Mouse (Mus musculus): ENCODE results near the gene Bag3. TPM values are rescaled to one million over a fixed set of nuclear protein-coding genes. Genes with fewer than 3 reads are reported as not detected.

The Bag3 gene
- polyA plus RNA-seq, 1 experiment from 2014 or later = 2.6 TPM

GRCm38 (mm10) chr7:128592118-128592935 is 68.9 kb downstream of the Bag3 start:
- H3K27ac ChIP-seq (replicated peaks) = peak overlapping the region; percentile 85
- H3K9me3 ChIP-seq (replicated peaks) = no peaks in the 10 kb centered on the region
- no peak; the same call in 1 of the 2 replicates for ATAC-seq (ENCODE audit: low FRiP score)
- peak overlapping the region; percentile 28 for H3K4me3 ChIP-seq (replicated peaks)
- WGBS = 3% methylated on average over 21 of the region's 21 CpGs
- peak overlapping the region; percentile 56 for H3K4me2 ChIP-seq
- H3K27me3 ChIP-seq (replicated peaks) = no peaks in the 10 kb centered on the region
- peaks cover 28% of the 10 kb centered on the region for H3K4me1 ChIP-seq
- no peak overlapping the region for H3K9ac ChIP-seq (replicated peaks)
- H3K36me3 ChIP-seq = no peaks in the 10 kb centered on the region

- H3K9me3 ChIP-seq (replicated peaks) = no peaks in the 10 kb centered on the region
- H3K4me3 ChIP-seq (replicated peaks) = peak overlapping the region; percentile 28
- H3K4me2 ChIP-seq = peak overlapping the region; percentile 56
- peak; percentile 36; the same call in 1 of the 2 replicates for ATAC-seq (ENCODE audit: low FRiP score)
- H3K36me3 ChIP-seq = no peaks in the 10 kb centered on the region
- WGBS = 4% methylated on average over 6 of the region's 6 CpGs
- H3K9ac ChIP-seq (replicated peaks) = no peak overlapping the region
- no peaks in the 10 kb centered on the region for H3K27me3 ChIP-seq (replicated peaks)
- peak overlapping the region; percentile 85 for H3K27ac ChIP-seq (replicated peaks)
- H3K4me1 ChIP-seq = peaks cover 28% of the 10 kb centered on the region
Measured at GRCm38 (mm10) chr7:128592936-128593241, 69.5 kb downstream of the Bag3 start.

- WGBS = 98% methylated on average over 2 of the region's 2 CpGs
- no peak for ATAC-seq (ENCODE audit: low FRiP score)
- Histone ChIP-seq H3K9me3 (replicated peaks) (no peaks in the 10 kb centered on the region), H3K4me3 (replicated peaks) (no peak overlapping the region), H3K9ac (replicated peaks) (no peak overlapping the region), H3K27ac (replicated peaks) (no peak overlapping the region), H3K4me1 (peaks cover 22% of the 10 kb centered on the region), H3K36me3 (no peaks in the 10 kb centered on the region), H3K27me3 (replicated peaks) (no peaks in the 10 kb centered on the region), H3K4me2 (no peak overlapping the region)
Measured at GRCm38 (mm10) chr7:128596274-128596673, 72.9 kb downstream of the Bag3 start.

Small RNA genes within 50 kb of the gene (microRNA-seq; reads per million reads assigned to microRNA genes)
- gene Gm24365 = not detected

Other genes starting within 250 kb of the Bag3 start
- gene BC017158, start 225.4 kb upstream of the Bag3 start, polyA plus RNA-seq (2015; fragmentation: Nextera tagmentation; extraction: Ambion mirVana) = 22.7 and 25.7 TPM in 2 replicates
- gene Rgs10, start 104.9 kb upstream of the Bag3 start, polyA plus RNA-seq (2015; fragmentation: Nextera tagmentation; extraction: Ambion mirVana) = 52.9 and 60.1 TPM in 2 replicates
- gene Tial1, start 61.9 kb upstream of the Bag3 start, polyA plus RNA-seq (2015; fragmentation: Nextera tagmentation; extraction: Ambion mirVana) = 26.3 and 26.9 TPM in 2 replicates
- 398 and 441 TPM in 2 replicates for gene Inpp5f, start 87.7 kb downstream of the Bag3 start, polyA plus RNA-seq (2015; fragmentation: Nextera tagmentation; extraction: Ambion mirVana)
- gene Mcmbp, start 216.9 kb downstream of the Bag3 start, polyA plus RNA-seq (2015; fragmentation: Nextera tagmentation; extraction: Ambion mirVana) = 39.5 and 42.8 TPM in 2 replicates
- gene Sec23ip, start 221.3 kb downstream of the Bag3 start, polyA plus RNA-seq (2015; fragmentation: Nextera tagmentation; extraction: Ambion mirVana) = 35.7 and 36.6 TPM in 2 replicates